Mouse (Mus musculus) yolk sac, embryonic 10.5 days (tissue): ENCODE data around the gene Meis1.

Experiments used
- DNase-seq: peaks from one replicate; pipeline ENCODE4 v3.0.0-alpha.2; 2017; ENCODE audit warnings: low spot score

The Meis1 gene

DNA sequence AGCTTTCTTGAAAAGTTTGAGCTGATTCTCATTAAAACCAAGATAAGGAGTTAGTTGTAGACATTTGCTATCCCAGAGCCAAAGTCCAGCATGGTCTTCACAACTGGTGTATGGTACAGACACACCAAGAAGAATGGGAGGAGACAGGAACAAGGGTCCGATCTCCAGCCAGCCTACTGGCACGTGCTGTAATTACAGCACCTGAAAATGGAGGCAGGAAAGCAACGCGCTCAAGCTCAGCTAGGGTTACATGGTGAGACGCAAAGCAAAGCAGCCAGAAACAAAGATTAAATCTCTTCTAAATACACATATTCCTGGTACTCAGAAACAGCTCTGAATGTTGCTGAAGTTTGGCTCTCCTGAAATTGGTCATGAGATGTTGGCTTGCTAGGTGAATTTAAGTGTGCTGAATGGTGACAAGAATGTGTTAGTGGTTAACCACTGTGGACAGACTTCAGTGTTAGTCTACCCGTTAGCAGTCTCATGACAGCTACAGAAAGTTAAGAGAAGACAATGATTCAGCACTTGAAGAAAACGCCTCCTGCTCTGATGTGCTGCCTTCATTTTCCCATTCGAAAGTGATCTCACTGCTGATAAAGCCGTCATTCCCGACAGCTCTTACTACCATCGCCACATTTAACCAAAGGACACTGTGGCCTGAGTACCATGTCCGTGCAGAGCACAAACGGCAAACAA is 70.0 kb downstream of the Meis1 start:
- no peak for DNase-seq

GRCm38 (mm10) chr11:18947434-18947833 is 71.4 kb downstream of the Meis1 start:
- DNase-seq = no peak

DNA sequence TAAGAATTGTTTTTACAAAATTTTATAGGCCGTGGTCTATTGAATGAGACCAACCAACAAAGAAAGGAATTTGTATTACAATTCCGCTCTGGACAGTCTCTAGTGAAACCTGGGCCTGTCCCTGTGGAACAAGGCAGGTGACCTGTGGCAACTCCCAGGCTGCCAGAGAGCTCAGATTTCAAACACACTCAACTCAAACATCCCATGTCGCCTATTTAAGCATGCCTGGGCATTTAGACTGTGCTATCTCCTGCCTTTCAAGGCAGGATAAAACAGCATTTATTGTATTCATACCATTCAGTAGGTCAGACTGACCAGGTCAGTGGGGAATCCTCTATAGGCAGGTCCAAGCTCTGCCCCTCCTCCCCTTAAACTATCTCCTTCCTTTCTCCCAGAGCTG is 73.0 kb downstream of the Meis1 start:
- DNase-seq = no peak

- DNase-seq = no peak
Observed at GRCm38 (mm10) chr11:18944972-18945625, 73.7 kb downstream of the Meis1 start.

GRCm38 (mm10) chr11:18944209-18944608 is 74.6 kb downstream of the Meis1 start:
- DNase-seq = no peak

GRCm38 (mm10) chr11:18942990-18943389 is 75.8 kb downstream of the Meis1 start:
- no peak for DNase-seq

DNA sequence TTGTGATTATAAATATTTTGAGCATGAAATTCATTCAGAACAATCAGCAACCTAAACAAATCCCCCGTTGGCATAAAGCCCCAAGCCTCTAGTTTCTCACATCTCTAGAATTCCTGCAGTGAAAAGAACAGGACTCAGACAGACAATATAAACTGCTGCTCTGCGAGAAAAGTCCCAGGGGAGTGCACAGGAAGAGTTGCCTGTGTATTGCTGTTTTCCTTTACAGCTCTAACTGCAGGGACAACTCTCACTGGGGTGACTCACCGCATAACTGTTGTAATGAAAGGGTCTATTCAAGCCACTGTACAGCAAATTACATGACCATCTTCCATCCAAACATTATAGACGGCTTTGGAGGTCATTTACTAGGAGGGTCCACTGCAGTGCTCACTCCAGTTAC is 77.9 kb downstream of the Meis1 start:
- DNase-seq = no peak

DNA sequence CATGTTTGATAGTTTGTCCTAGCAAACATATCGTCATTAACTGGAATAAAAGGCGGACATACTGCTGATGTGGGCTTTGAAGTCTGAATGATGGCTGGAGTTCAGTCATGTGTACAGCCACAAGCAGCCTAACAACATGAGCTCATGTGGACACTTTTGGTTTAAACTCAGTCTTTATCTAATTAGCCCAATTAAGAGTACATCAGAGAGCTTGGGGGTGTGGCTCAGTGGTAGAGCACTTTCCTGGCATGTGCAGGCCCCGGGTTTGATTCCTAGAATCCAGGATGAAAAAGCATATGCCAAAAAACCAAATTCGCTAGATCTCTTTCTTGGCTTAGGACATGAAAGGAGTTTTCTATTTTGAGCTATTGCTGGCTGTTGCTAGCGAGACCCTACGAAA is 83.9 kb downstream of the Meis1 start:
- DNase-seq = no peak

- DNase-seq = no peak
Observed at GRCm38 (mm10) chr11:18931001-18931874, 87.5 kb downstream of the Meis1 start.

- no peak for DNase-seq
Observed at GRCm38 (mm10) chr11:18929779-18930728, 88.7 kb downstream of the Meis1 start.

DNA sequence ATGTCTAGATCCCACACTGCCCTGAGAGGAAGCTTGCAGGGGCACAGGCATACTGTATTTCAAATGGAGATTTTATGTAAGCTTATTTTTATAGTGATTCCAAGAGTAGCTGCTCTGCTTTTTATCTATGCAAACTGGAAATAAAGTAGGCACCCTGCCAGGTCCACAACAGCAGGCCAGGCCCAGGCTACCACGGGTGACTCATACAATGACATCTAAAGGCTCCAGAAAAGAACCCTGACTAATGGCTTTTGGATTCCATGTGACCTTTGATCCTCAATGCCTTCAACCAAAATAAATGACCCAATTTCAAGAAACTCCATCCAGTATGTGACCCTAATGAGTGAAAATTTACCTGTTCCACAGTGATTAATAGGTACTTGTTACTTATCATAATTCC is 91.4 kb downstream of the Meis1 start:
- DNase-seq = no peak

DNA sequence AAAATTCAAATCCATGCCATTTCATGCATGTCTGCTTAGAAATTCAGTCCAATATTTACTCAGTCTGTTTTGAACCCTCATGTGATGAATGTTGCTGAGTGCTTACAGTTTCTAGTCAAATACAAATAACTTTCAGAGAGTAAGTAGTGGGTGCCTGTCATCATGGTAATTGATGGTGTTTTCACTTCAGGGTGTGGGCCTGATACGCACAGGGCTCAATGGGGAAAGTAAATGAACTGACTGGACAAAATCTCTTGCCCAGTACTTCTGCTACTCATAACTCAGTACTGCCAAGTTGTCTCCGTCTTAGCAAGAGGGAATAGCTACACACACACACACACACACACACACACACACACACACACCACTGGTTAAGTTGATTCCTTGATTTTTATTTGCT is 92.0 kb downstream of the Meis1 start:
- DNase-seq = no peak

DNA sequence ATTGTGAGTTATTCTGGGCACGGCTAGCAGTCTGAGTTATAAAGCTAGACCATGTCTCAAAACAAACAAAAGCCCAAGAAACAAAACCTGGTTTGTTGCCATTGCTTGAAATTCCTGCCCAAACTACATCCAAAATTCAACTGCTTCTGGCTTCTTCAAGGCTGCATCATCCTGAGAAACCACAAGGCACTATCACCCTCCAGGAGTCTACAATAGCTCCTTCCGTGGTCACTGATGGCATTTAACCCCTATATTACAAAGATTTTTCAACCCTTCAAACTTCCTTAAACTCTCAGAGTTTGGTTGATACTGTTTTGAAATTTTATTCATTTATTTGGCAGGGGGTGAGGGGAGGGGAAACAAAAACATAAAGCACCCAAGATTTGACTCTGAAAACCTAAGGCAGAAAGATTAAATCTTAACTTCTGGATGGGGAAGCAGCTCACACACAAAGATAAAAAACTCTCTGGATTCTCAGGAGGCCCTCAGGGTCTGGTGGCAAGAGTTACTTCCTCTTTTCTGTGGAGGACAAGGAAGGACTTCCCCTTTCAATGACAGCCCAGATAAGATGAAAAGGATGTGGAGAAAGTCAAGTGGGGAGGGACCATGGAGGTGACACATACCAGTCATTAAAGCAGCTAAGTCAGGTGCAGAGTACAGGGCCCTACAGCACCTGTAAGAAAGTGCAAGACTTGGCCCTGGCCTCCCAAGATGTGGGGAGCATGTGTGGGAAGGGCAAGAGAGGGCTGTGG is 94.0 kb downstream of the Meis1 start:
- no peak for DNase-seq

GRCm38 (mm10) chr11:18923274-18923673 is 95.5 kb downstream of the Meis1 start:
- DNase-seq = no peak

DNA sequence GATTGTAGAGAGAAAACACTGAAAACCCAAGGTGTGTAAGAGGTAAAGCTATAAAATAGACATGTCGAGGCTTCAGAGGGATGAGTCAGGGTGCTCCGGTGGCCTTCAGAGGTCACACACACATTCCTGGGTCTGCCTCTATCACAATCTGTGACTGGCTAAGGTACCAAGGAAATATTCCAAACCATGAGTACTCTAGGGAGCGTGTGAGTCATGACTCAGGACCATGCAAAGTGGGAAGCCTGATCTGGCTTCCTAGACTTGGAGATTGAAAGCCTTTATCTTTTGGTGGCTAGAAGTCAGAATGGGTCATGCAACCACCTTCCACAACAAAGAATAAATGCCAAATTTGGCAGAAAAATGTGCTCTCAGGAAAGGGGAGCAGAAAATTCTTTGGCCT is 98.1 kb downstream of the Meis1 start:
- DNase-seq = no peak

DNA sequence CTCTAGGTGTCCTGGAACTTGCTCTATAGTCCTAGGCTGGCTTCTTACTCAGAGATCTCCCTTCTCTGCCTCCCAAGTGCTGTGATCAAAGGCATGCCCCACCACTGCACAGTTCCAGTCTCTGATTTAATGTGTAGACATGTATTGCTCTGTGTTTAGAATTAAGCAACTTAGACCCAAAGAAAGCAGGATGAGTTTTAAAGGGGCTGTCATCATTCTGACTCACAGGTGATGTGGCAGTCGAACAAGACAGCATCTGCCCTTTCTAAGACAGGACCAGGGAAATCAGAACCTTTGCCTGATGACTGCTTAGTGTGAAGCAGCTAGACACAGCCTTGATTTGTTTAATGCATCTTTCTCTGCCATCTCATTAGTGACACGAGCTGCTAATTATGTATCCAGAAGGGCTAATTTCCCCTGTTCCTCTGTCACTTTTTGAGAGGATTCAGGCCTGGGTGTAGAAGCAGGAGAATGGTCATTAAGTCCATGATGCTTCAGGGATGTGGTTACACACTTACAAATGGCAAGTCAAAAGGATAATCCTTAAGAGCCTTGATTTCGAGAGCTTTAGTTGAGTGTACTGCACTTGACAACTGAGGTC is 99.5 kb downstream of the Meis1 start:
- DNase-seq = no peak

DNA sequence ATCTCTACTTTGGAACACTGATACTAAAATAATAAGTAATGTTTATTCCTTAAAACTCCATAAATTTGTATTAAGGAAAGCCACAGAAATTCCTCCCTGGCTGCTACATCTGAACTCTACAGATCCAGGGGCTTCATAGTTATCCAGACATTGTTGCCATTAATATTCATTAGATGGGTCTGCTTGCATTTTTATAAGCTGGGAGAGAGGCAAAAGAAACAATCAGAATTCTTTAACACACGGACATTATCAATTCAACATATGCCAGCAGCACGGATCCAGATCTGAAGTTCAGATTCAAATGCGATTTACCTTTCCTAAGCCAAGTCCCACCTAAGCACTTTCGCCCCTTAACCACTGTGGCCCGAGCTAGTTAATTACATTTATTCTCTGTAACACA is 100.9 kb downstream of the Meis1 start:
- no peak for DNase-seq

DNA sequence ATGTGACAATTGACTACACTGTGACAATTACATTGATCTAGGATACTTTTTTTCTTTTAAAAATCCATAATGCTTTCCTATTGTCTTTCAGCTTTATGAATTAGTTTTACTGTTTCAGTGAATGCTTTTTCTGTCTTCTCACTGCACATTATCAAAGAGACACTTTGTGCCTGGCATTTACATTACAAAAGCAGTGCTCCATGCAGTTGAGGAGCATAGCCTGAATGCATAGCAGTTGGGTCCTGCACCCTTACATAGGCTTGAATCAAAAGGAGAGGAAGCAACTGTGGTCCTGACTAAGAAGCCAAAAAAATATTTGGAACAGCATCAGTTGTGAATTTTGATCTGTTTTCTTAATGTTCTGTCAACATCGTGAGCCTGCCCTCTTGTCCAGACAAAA is 105.5 kb downstream of the Meis1 start:
- no peak for DNase-seq

DNA sequence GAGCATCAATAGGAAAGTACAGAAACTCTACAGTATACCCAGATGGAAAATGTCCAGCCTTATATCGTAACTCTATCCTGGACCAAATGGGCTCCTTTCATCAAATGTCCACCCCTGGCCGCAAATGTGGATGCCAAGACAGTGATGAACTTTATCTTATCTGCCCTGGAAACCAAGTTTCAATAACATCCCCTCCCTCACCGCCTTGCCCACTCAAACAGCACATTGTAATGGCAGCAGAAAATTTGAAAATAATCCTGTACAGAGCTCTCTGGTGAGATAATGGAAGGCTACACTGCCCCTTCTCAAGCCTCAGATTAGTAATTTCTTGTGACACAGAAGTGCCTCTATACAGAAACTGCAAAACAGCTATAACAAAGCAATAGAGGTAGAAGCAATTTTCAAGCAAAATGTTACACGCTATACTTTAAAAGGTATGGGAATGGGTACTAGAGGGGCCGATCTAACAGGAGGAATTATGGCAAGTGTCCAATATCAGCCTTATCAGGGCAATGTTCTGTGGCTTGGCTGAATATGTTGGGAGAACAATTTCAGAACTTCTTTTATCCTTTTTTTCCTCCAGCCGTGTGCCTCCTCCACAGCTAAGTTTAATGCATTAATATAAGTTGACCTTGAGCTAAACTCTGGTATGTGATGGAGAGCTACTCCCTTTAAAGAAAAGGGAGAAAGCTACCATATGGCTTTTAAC is 106.3 kb downstream of the Meis1 start:
- no peak for DNase-seq

DNA sequence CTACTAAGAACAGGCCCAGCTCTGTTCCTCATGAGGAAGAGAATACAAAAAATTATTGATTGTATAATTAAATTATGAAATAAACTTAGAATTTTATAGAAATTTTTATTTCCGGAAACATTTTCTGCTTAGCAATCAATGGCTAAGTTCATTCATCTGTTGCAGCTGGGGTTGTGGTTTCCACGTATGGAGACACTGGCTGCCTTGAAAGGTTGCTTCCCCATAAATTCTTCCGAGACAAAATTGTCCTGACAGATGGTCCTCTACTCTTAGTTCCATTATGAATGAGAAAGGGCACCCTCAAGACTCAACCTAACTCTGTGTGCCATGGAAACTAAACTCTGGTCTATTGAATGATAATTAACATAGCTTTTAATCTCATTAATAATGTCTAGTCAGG is 111.9 kb downstream of the Meis1 start:
- DNase-seq = no peak
